Mouse (Mus musculus) kidney, postnatal 0 days (tissue): ENCODE measurements around the gene Abcc4. TPM values are rescaled to one million over a fixed set of nuclear protein-coding genes. Genes with fewer than 3 reads are reported as not detected.

Source experiments
- ATAC-seq: fragments of 200-750 bp; cut with Nextera tagmentation; replicated peaks from 2 replicates; pipeline ENCODE4 v1.8.0; 2017; ENCODE audit warnings: low read depth, moderate number of reproducible peaks, moderate TSS enrichment, moderate library complexity; ENCODE audit not compliant: low FRiP score
- DNase-seq: peaks from one replicate; pipeline ENCODE4 v3.0.0-alpha.2; 2016; ENCODE audit warnings: low spot score
- H3K27ac ChIP-seq: fragments of 300-500 bp; sonication (generic); 2 replicates; pipeline ENCODE4 v1.5.1; 2014; ENCODE audit warnings: mild to moderate bottlenecking
- H3K27me3 ChIP-seq: fragments of 300-500 bp; sonication (generic); 2 replicates; pipeline ENCODE4 v1.6.1; 2014; ENCODE audit warnings: low read length, mixed read lengths; ENCODE audit not compliant: insufficient read depth
- H3K36me3 ChIP-seq: fragments of 300-500 bp; sonication (generic); 2 replicates; pipeline ENCODE4 v1.6.1; 2014; ENCODE audit warnings: low read length, mixed read lengths; ENCODE audit not compliant: insufficient read depth
- H3K4me1 ChIP-seq: fragments of 300-500 bp; sonication (generic); replicated peaks from 2 replicates; pipeline ENCODE4 v1.6.1; 2014; ENCODE audit warnings: antibody characterized with exemption, low read length, mixed read lengths; ENCODE audit not compliant: insufficient read depth
- H3K4me2 ChIP-seq: fragments of 300-500 bp; sonication (generic); 2 replicates; pipeline ENCODE4 v1.6.1; 2014; ENCODE audit warnings: mild to moderate bottlenecking, low read length, moderate library complexity, mixed read lengths
- H3K4me3 ChIP-seq: fragments of 300-500 bp; sonication (generic); replicated peaks from 2 replicates; pipeline ENCODE4 v1.5.1; 2014; ENCODE audit warnings: low read depth, low read length
- H3K9ac ChIP-seq: fragments of 300-500 bp; sonication (generic); 2 replicates; pipeline ENCODE4 v1.6.1; 2014; ENCODE audit warnings: low read depth, low read length
- H3K9me3 ChIP-seq: fragments of 300-500 bp; sonication (generic); replicated peaks from 2 replicates; pipeline ENCODE4 v1.6.1; 2016; ENCODE audit warnings: low read length, inconsistent platforms, mixed read lengths
- CTCF ChIP-seq: IDR thresholded peaks from 2 replicates; pipeline ENCODE4 v1.5.1; 2016; ENCODE audit warnings: antibody characterized with exemption, low read depth, mild to moderate bottlenecking, moderate library complexity
- WGBS: fragments of 180-500 bp; shearing (Covaris S2); extraction: QIAGEN DNeasy Blood & Tissue Kit; methylation state at CpG from one replicate; pipeline ENCODE4 v1.1.7; 2014; 5-methylcytosine and 5-hydroxymethylcytosine counted together
- polyA plus RNA-seq: library from polyadenylated mRNA; unstranded; fragments of >200 nt; fragmentation: Nextera tagmentation; extraction: Ambion mirVana; gene quantifications from 2 replicates; pipeline ENCODE4 v1.2.1, GENCODE M21; 2015

Abcc4 gene
- polyA plus RNA-seq, 1 experiment from 2014 or later = 6.9 TPM

DNA sequence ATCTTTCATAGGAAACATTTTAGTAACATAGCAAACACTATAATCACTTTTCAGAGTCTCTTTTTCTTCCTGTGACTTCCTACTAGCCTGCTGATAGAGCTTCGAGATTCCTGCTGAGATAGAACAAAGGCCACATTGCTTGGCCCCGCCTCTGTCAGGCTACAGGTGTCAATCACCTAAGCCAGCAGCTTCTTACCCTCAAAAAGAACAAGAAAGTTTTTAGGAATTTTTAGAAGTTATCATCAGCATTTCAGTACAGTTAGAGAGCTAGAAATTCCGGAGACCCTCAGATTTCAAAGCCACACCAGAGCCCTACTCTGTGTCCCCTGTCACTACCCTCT, 84.6 kb downstream of the Abcc4 start:
- WGBS = 65% methylated on average over 3 of the region's 3 CpGs
- DNase-seq (no peak), ATAC-seq (no peak)
- H3K4me2 ChIP-seq = no peak overlapping the region
- no peaks in the 10 kb centered on the region for H3K4me1 ChIP-seq
- no peak for TF ChIP-seq CTCF
- H3K27ac ChIP-seq = no peak overlapping the region
- H3K9me3 ChIP-seq = no peaks in the 10 kb centered on the region
- H3K4me3 ChIP-seq = no peak overlapping the region
- H3K9ac ChIP-seq = no peak overlapping the region
- H3K27me3 ChIP-seq = no peaks in the 10 kb centered on the region
- no peaks in the 10 kb centered on the region for H3K36me3 ChIP-seq

DNA sequence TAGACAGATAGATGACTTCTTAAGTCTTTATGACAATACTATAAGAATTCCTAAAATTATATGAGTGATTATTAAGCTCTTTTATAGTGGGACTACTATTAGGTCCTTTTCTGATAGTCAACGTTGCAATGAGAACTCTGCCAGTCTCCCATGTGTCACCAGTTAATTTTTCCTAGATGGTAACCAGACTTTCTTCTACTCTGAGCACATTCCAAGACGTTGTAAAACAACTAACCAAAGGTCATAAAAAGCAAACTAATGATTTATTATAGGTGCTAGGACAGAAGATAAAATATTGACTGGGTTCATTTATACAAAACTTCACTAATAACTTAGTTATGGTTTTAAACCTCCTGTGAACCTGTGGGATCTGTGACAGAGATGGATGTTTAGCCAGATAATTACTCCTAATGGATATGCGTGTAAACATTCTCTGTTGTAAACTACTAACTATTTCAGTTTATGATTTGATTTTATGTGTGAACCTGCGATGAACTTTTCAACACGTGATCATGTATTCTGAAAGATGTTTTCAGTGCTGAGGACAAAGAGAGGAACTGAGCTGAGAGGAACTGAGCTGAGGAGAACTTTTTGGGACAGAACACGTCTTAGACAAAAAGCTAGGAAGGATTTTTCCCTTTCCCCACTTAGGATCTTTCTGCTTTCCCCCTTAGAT, 85.1 kb downstream of the Abcc4 start:
- H3K4me2 ChIP-seq = no peak overlapping the region
- H3K9ac ChIP-seq = no peak overlapping the region
- WGBS = 54% methylated on average over 6 of the region's 6 CpGs
- DNase-seq (peak; percentile 14), ATAC-seq (no peak)
- no peaks in the 10 kb centered on the region for H3K36me3 ChIP-seq
- H3K4me3 ChIP-seq = no peak overlapping the region
- H3K4me1 ChIP-seq = no peaks in the 10 kb centered on the region
- no peak overlapping the region for H3K27ac ChIP-seq
- H3K27me3 ChIP-seq = no peaks in the 10 kb centered on the region
- TF ChIP-seq CTCF = no peak
- H3K9me3 ChIP-seq = no peaks in the 10 kb centered on the region

DNA sequence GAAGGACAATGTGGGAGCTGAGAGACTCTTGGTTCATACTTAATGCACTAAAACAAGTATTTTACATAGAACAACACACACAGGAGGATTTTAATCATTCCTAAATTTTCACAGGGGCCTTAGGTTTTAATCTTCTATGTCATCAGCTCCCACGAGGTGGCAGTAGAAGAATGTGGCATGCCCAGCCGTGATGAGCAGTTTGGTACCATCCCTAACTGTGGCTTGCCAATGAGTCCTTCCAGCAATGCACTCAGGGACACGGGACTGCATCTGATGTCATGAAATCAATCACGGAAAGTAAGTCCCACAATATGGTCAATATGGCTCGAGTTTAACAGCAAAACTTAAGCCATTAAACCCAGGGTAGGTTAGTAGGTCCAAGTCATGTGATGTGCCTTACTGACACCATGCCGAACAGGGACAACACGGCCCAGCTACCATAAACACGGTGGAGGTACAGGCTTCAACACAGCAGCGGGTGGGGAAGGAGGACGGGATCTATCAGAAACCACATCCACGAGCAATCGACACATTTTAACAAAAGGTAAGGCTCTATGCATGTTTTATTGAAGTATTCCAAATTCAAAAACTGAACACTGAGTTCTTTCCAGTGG, 89.2 kb downstream of the Abcc4 start:
- ATAC-seq (0 out of 2 replicates have a peak, but pooled peaks have one; percentile 42), DNase-seq (peak; percentile 69)
- H3K4me3 ChIP-seq = no peak overlapping the region
- no peaks in the 10 kb centered on the region for H3K27me3 ChIP-seq
- H3K4me2 ChIP-seq = no peak overlapping the region
- no peak overlapping the region for H3K9ac ChIP-seq
- H3K4me1 ChIP-seq = no peaks in the 10 kb centered on the region
- no peak overlapping the region for H3K27ac ChIP-seq
- peak; percentile 80 for TF ChIP-seq CTCF
- H3K36me3 ChIP-seq = no peaks in the 10 kb centered on the region
- 68% methylated on average over 12 of the region's 12 CpGs for WGBS
- H3K9me3 ChIP-seq = no peaks in the 10 kb centered on the region

DNA sequence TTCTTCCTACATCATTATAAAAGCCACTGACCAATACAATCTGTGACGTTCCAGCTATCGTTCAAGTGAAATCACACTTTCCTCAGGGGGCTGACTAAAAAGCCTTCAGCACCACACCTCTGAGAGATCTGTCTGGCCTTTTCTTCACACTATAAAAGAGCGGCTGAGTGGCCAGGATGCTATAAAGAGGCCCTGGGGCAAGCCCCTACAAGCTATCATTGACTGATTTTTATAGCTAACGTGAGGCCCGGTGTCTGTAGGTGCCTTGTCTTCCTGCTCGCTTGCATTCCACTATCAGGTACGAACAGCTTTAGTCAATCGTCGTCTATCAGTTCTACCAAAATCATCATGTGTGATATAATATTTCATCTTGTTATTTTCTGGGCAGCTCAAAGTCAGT, 92.3 kb downstream of the Abcc4 start:
- DNase-seq (no peak), ATAC-seq (no peak)
- TF ChIP-seq CTCF = no peak
- no peaks in the 10 kb centered on the region for H3K36me3 ChIP-seq
- no peak overlapping the region for H3K4me2 ChIP-seq
- H3K9me3 ChIP-seq = no peaks in the 10 kb centered on the region
- no peaks in the 10 kb centered on the region for H3K4me1 ChIP-seq
- no peaks in the 10 kb centered on the region for H3K27me3 ChIP-seq
- H3K27ac ChIP-seq = no peak overlapping the region
- WGBS = 44% methylated on average over 9 of the region's 9 CpGs
- no peak overlapping the region for H3K9ac ChIP-seq
- no peak overlapping the region for H3K4me3 ChIP-seq

DNA sequence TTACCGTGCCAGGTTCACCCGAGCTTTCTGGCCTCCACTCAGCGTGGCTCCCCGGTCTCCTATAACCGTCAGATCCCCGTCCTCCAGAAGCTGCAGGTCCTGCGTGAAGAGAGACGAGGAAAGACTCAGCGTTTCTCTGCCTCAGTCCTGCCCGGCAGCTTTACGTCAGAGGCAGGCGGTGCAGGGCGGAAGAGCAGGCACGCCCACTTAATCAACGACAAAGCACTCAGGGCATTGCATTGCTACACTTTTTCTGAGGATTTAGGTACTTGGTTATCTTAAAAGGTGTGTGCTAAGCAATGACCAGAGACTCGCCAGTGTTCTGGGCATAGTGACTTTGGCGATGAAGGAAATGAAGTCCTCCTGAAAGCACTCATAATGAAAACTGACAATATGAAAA, 94.3 kb downstream of the Abcc4 start:
- ATAC-seq = no peak

DNA sequence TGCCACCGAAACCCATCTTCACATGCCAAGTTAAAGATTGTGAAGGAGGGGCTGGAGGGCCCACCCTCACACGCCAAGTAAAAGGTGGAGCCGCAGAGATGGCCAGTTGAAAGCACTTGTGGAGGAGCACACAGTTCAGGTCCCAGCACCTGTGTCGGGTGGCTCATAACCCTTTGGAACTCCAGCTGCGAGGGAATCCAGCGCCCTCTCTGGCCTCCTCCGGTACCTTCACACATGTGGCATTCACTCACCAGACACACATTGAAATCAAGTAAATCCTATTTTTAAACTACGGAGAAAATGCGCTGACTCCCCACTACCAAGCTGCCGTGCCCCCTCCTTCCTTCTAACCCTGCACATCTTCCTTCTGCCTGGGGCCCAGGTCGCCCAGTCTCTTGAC, 95.2 kb downstream of the Abcc4 start:
- no peak overlapping the region for H3K9ac ChIP-seq
- H3K36me3 ChIP-seq = no peaks in the 10 kb centered on the region
- no peaks in the 10 kb centered on the region for H3K4me1 ChIP-seq
- no peak overlapping the region for H3K4me3 ChIP-seq
- H3K4me2 ChIP-seq = no peak overlapping the region
- no peak for ATAC-seq
- DNase-seq = no peak
- no peaks in the 10 kb centered on the region for H3K9me3 ChIP-seq
- TF ChIP-seq CTCF = no peak
- 97% methylated on average over 11 of the region's 11 CpGs for WGBS
- H3K27ac ChIP-seq = no peak overlapping the region
- no peaks in the 10 kb centered on the region for H3K27me3 ChIP-seq

More for the DNA sequence above, 94.3 kb downstream of the Abcc4 start:
- H3K9ac ChIP-seq = no peak overlapping the region
- H3K4me1 ChIP-seq = no peaks in the 10 kb centered on the region
- H3K4me2 ChIP-seq = no peak overlapping the region
- TF ChIP-seq CTCF = no peak
- no peak overlapping the region for H3K4me3 ChIP-seq
- H3K9me3 ChIP-seq = no peaks in the 10 kb centered on the region
- no peaks in the 10 kb centered on the region for H3K27me3 ChIP-seq
- no peak for DNase-seq
- 67% methylated on average over 17 of the region's 17 CpGs for WGBS
- no peak overlapping the region for H3K27ac ChIP-seq
- no peaks in the 10 kb centered on the region for H3K36me3 ChIP-seq
